Mouse (Mus musculus): ENCODE data around the gene Fgf18. TPM values are rescaled to one million over a fixed set of nuclear protein-coding genes. Genes with fewer than 3 reads are reported as not detected.

Fgf18 gene
- total RNA-seq, 2 experiments from 2014 or later: 1.9 to 2.6 TPM

DNA sequence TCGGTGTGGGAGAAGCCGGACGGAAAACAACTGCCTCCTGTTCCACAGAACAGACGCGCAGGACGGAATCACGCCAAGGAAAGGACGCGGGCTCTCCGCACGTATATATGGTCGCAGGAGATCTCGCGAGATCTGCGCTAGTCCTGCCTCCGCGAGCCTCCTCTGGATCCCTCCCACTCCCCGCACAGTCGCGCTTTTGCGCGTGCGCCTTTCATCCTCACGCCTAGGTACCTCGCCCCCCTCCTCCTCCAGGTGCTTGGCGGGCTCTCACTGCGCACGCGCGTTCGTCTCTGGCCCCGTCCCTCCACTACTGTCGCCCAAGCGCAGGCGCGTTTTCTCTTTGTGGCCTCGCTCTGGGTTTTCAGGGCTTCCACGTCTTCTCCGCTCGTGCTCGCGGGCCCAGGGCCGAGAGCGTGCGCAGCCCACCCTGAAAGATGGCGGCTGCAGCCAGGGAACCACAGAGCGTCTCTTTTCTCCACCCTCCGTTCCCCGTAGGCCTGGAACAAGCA lies 15.9 kb upstream of the Fgf18 start, which contains the start of gene Npm1:
Npm1 (minus strand) TSS at position 209 of the 509 bp plus-strand sequence.
- H3K4me3 ChIP-seq: peak within 1 kb of the TSS; percentile 78
- peak within 1 kb of the TSS; percentile 91 for H3K27ac ChIP-seq
- intact Hi-C loops (cut with DNase I): loop anchor here (1.0 to 5.0 kb wide), 2 partner anchors 37 to 521 kb away; partner anchors contain the start of gene Fbxw11
- no peak for TF ChIP-seq CTCF (IDR thresholded peaks at IDR 0.05)
- DNase-seq (ENCODE audit: extremely low spot score in 1 of 2, low spot score in 2 of 2): peak; percentile 99 to 100

DNA sequence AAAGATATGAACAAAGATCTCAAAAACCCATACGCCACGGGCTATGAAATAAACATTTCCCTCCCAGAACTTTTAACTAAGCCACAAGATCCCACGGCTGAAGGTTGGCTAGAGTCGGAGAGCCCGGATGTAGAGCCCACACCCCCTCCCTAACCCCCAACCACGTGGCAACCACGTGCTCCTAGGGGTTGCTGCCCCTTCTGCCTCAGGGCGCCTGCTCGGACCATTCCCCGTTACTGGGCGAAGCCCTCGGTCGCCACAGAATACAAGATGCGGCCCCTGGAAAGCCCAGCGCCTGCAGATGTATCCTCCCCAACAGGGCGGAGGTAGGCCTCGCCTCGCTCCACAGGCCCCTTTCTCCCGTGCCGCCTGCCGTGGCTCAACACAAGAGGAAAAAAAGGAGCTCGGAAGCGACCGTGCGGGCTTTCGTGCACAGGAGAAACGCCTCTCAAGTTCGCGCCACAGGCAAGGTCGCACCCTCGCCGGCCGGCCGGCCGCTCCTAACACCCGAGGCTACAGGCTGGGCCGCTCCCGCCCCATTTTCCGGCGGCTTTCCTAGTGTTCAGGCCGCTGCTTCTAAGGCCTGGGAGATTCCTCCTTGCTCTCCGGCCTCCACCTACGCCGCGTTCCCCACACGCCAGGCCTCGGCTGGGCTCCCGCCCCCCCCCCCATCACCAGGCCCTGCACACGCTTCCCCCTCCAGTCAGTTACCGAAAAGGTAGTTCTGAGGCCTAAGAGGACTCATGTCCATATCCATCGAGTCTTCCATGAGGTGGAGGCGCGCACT lies 15.2 kb upstream of the Fgf18 start:
- H3K4me3 ChIP-seq: peak overlapping the region; percentile 78
- intact Hi-C loops (cut with DNase I): loop anchor here (5.0 kb wide), 1 partner anchor 520 kb away; the partner anchor contains the start of gene Fbxw11

DNA sequence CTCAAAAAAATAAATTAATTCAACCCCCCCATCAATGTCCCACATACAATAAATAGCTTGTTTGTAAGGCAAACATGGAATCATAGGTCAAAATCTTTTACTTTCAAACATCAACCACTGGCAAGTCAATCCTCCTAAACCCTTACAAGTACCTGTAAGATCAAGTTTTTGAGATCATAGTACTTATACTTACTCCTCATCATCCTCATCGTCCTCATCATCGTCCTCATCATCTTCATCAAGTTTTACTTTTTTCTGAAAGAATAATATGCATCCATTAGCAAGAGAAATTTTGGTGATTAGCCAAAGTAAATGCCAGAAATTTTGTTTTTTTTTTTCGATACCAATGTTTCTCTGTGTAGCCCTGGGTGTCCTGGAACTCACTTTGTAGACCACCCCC lies 12.5 kb upstream of the Fgf18 start:
- TF ChIP-seq CTCF (IDR thresholded peaks at IDR 0.05): no peak
- no peak overlapping the region for H3K27ac ChIP-seq
- no peak overlapping the region for H3K4me3 ChIP-seq
- intact Hi-C loops (cut with DNase I): loop anchor here (5.0 to 10.0 kb wide), 2 partner anchors 517 to 535 kb away; partner anchors contain the start of gene Fbxw11
- DNase-seq (ENCODE audit: extremely low spot score in 1 of 2, low spot score in 2 of 2): no peak

More for the DNA sequence above, 15.2 kb upstream of the Fgf18 start:
- no peak for TF ChIP-seq CTCF (IDR thresholded peaks at IDR 0.05)
- peak; percentile 56 to 63 for DNase-seq (ENCODE audit: extremely low spot score in 1 of 2, low spot score in 2 of 2)
- peak overlapping the region; percentile 76 for H3K27ac ChIP-seq

DNA sequence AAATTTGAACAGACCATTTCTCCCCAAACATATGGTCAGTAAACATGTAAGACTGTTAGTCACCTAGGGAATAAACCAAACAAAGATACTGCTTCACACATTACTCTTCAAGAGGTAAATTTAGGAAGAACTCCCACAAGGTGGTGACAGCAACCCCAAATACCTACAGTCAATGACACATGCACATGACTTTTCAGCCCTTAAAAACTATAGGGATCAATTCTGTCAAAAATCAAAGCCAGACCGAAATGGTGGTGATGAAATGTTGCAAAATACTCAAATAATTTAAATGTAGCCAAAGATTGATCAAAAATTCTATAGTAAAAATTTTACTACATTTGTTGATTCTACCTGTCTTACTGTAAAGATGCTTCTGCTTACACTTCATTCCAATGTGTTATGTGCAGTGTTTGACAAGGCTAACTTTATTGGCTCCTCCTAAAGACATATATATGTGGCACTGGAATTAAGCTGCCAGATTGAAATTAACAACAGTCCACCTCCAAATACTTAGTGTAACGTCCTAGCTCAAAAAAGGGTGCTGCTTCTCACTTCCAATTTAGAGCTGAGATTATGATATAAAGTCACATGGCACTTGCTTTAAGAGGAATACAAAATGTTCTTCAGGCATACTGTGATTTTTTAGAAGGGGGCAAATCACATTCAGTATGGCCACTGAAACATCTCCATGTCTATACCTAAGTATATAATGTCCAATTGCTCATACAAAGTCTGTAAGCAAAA lies 10.4 kb upstream of the Fgf18 start:
- H3K27ac ChIP-seq: no peak overlapping the region
- intact Hi-C loops (cut with DNase I): loop anchor here (10.0 kb wide), 1 partner anchor 533 kb away; no protein-coding TSS in a partner anchor
- no peak overlapping the region for H3K4me3 ChIP-seq
- no peak for TF ChIP-seq CTCF (IDR thresholded peaks at IDR 0.05)
- DNase-seq (ENCODE audit: extremely low spot score in 1 of 2, low spot score in 2 of 2): no peak

DNA sequence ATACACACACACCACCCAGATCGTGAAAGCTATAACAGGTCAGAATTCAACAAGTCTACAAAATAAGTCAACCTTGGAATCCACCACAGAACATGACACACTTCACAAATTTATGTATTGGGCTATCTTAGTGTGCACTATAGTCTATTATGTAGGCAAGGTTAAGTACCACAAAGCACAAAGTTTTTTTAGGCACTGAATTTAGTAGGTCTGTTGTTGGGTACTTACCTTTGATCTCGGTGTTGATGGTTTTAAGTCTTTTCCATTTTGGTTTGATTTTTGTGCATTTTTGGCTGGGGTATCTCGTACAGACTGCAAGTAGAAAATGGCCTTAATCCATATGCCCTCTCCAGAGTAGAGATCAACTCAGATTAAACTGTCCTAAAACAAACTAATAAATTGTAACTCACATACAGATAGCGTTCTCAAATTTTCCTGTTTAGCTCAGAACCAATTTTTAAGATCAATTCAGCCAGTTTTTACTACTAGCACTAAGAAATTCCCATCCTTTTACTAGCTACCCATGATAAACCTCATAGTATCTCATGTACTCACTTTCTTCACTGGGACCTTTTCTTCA lies 9.3 kb upstream of the Fgf18 start:
- Histone ChIP-seq H3K27ac (no peak overlapping the region), H3K4me3 (no peak overlapping the region)
- no peak for TF ChIP-seq CTCF (IDR thresholded peaks at IDR 0.05)
- DNase-seq (ENCODE audit: extremely low spot score in 1 of 2, low spot score in 2 of 2): no peak
- intact Hi-C loops (cut with DNase I): loop anchor here (10.0 kb wide), 1 partner anchor 532 kb away; no protein-coding TSS in a partner anchor

DNA sequence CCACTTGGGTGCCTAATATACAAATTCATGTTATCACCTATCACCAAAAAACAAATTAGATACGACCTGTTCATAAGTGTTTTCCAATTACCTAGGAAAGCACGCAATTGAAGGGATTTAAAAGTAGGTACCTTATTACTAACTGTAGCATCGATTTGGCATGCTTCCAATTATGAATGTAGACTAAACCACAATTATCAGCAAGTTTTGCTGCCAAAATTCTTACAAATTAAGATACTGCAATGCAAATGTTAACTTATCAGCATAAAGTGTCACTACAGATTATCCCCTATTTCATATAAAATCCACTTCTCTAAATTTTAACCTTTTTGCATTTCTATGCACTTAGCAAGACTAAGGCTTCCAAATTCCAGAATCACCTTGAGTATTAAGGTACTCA lies 7.3 kb upstream of the Fgf18 start:
- no peak for DNase-seq (ENCODE audit: extremely low spot score in 1 of 2, low spot score in 2 of 2)
- intact Hi-C loops (cut with DNase I): loop anchor here (10.0 kb wide), 1 partner anchor 530 kb away; no protein-coding TSS in a partner anchor
- Histone ChIP-seq H3K4me3 (no peak overlapping the region), H3K27ac (no peak overlapping the region)
- TF ChIP-seq CTCF (IDR thresholded peaks at IDR 0.05): no peak

DNA sequence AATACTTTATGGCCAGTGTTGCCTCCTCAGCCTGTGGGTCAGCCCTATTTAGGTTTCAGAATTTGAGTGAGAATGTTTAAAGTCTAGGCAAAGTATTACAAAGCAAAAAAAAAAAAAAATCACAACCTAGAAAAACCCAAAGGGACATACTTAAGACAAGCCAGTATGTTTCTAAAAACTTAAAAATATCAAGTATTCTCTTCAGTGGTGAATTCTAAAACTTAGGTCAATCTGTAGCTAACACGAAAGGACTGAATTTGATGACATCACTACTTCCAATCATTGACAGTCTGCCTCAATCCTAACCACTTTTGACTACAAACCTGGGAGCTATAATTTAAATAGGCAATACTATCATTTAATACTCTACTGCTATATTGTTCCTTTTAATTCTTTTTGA lies 5.8 kb upstream of the Fgf18 start:
- Histone ChIP-seq H3K27ac (no peak overlapping the region), H3K4me3 (no peak overlapping the region)
- no peak for TF ChIP-seq CTCF (IDR thresholded peaks at IDR 0.05)
- intact Hi-C loops (cut with DNase I): loop anchor here (10.0 kb wide), 1 partner anchor 528 kb away; no protein-coding TSS in a partner anchor
- no peak for DNase-seq (ENCODE audit: extremely low spot score in 1 of 2, low spot score in 2 of 2)

DNA sequence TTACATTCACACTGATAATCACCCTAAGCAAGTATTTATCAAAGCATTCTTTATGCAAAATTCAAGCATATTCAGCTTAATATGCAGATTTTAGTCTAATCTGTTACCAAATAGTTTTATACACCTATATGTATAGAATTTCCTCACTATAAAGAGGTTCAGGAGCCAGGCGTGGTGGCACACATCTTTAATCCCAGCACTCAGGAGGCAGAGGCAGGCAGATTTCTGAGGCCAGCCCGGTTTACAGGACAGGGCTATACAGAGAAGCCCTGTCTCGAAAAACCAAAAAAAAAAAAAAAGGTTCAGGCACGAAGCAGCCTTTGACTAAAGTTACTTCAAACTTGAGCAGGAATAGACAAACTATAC lies 4.6 kb upstream of the Fgf18 start:
- no peak for TF ChIP-seq CTCF (IDR thresholded peaks at IDR 0.05)
- intact Hi-C loops (cut with DNase I): loop anchor here (10.0 kb wide), 1 partner anchor 527 kb away; no protein-coding TSS in a partner anchor
- Histone ChIP-seq H3K4me3 (no peak overlapping the region), H3K27ac (no peak overlapping the region)
- no peak for DNase-seq (ENCODE audit: extremely low spot score in 1 of 2, low spot score in 2 of 2)

DNA sequence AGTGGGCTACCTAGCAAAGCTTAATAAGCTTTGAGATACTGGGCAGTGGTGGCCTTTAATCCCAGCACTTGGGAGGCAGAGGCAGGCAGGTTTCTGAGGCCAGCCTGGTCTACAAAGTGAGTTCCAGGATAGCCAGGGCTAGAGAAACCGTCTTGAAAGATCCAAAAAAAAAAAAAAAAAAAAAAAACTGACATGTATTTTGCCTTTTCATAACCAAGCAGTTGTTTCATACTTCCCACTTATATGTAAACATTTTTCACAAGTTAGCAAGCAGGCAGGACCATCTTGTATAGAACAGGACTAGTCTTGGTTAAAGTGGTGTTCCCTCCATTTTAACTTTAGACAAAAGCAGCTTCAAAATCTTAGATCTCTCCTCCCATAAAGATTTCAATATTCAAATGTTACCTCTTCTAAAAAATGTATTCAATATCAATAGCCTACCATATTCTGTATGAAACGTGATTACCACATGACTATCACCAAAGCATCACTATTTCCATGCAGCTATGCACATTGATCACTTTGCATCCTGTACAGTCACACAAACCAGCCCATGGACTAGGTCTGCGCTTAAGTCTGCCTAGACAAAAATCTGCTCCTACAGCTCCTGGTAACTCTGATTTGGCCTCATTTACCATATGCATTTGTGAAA lies 4.1 kb upstream of the Fgf18 start:
- intact Hi-C loops (cut with DNase I): loop anchor here (10.0 kb wide), 1 partner anchor 526 kb away; no protein-coding TSS in a partner anchor
- Histone ChIP-seq H3K4me3 (no peak overlapping the region), H3K27ac (no peak overlapping the region)
- no peak for TF ChIP-seq CTCF (IDR thresholded peaks at IDR 0.05)
- no peak for DNase-seq (ENCODE audit: extremely low spot score in 1 of 2, low spot score in 2 of 2)

DNA sequence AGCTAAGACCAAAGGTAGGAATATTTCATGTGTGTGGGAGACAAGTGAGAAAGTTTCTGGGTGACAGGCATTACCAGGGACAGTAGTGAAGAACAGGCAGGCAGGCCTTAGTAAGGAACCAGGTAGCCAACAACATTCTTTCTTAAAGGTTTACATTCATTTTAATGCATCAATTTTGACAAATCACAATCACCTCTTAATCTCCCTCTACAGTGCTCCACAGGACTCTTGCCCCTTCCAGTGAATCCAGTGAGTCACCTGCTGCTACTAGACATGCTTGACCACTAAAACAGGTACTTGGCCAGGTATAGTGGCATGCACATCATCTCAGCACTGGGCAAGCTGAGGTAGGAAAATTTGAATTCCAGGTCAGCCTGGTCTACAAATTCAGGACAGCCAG lies 3.2 kb upstream of the Fgf18 start:
- intact Hi-C loops (cut with DNase I): loop anchor here (10.0 kb wide), 1 partner anchor 526 kb away; no protein-coding TSS in a partner anchor

DNA sequence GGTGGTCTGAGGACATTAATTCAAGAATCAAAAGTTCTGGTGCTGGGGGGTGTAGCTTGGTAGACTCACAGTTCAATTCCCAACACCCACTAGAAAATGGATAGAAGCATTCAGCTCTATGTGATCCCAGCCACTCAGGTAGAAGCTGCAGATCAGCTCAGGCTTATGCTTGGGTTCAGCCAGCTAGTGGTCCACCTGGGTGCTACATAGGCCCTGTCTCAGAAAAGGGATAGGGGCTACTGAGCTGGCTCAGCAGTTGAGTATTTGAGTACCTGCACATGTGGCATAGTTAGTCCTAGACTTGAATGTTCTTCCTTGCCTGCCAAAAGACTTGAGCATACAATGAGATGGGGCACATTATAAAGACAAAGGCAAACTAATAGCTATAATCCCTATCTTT lies 2.3 kb upstream of the Fgf18 start:
- Histone ChIP-seq H3K27ac (no peak overlapping the region), H3K4me3 (no peak overlapping the region)
- intact Hi-C loops (cut with DNase I): loop anchor here (5.0 kb wide), 5 partner anchors 72 to 697 kb away; no protein-coding TSS in a partner anchor

More for the DNA sequence above, 3.2 kb upstream of the Fgf18 start:
- TF ChIP-seq CTCF (IDR thresholded peaks at IDR 0.05): no peak
- Histone ChIP-seq H3K27ac (no peak overlapping the region), H3K4me3 (no peak overlapping the region)
- DNase-seq (ENCODE audit: extremely low spot score in 1 of 2, low spot score in 2 of 2): no peak

More for the DNA sequence above, 2.3 kb upstream of the Fgf18 start:
- no peak for TF ChIP-seq CTCF (IDR thresholded peaks at IDR 0.05)
- DNase-seq (ENCODE audit: extremely low spot score in 1 of 2, low spot score in 2 of 2): no peak
